Comparison of ENCODE assay signal across 9 mouse cellular contexts in genomic region chr13:74300925-74301606, GRCm38 (mm10). TPM values are rescaled to one million over a fixed set of nuclear protein-coding genes. Genes with fewer than 3 reads are reported as not detected.
DNase-seq lines count a peak whose midpoint lies in the region; ATAC-seq lines count a peak whose summit lies in the region.
"Had no signal": no experiment of that assay in that cellular context is flagged by ENCODE, and none has a peak within 500 bp of the region (broad histone marks: within the 10 kb centered on the region; RNA-seq: fewer than 3 reads in every experiment).

No protein-coding gene starts in this region.

- peak; percentile 98 for ATAC-seq in frontal cortex, adult (ENCODE audit: low TSS enrichment)
- ATAC-seq in hindbrain, embryonic 14.5 days (ENCODE audit: low FRiP score) = peak; percentile 90

- H3K9ac ChIP-seq in hindbrain, embryonic 14.5 days = no peak overlapping the region

- H3K4me2 ChIP-seq in hindbrain, embryonic 14.5 days (replicated peaks) = no peak overlapping the region

- WGBS in hindbrain, embryonic 14.5 days = 46% methylated on average over 4 of the region's 4 CpGs

- H3K9me3 ChIP-seq in hindbrain, embryonic 14.5 days (ENCODE audit: control insufficient read depth, low read length) = no peaks in the 10 kb centered on the region

- no peak overlapping the region for H3K27ac ChIP-seq in hindbrain, embryonic 14.5 days
- H3K27ac ChIP-seq: macrophage had no signal

- peak; percentile 62 for DNase-seq in Muller cell, postnatal 12 days (ENCODE audit: inconsistent ontology term)
- DNase-seq in cerebellum, adult 9-10 months = peak; percentile 63
- DNase-seq in hindbrain, embryonic 14.5 days (ENCODE audit: low spot score) = peak; percentile 86
- peak; percentile 69 to 79 for DNase-seq in layer of hippocampus, postnatal 14 days (ENCODE audit: low spot score in 2 of 2)
- peak; percentile 83 for DNase-seq in lung, postnatal 10 days
- DNase-seq in ovary, postnatal 36 days (ENCODE audit: low spot score) = peak; percentile 67
- peak; percentile 30 to 45 for DNase-seq in thymus, postnatal 36 days

- H3K27me3 ChIP-seq in hindbrain, embryonic 14.5 days (ENCODE audit: control insufficient read depth, insufficient read depth, low read length) = no peaks in the 10 kb centered on the region

- H3K4me3 ChIP-seq in hindbrain, embryonic 14.5 days (replicated peaks; ENCODE audit: low read length) = no peak overlapping the region

- peaks cover 47% of the 10 kb centered on the region for H3K36me3 ChIP-seq in hindbrain, embryonic 14.5 days (replicated peaks; ENCODE audit: control insufficient read depth, insufficient read depth)

- no peaks in the 10 kb centered on the region for H3K4me1 ChIP-seq in hindbrain, embryonic 14.5 days (replicated peaks; ENCODE audit: control insufficient read depth, insufficient read depth, low read length)

RNA-seq across cellular contexts. Expression of gene Ahrr, which starts 8.9 kb away (rescaled TPM):
- polyA plus RNA-seq in hindbrain, embryonic 14.5 days (2014; fragmentation: Nextera tagmentation; extraction: Ambion mirVana) = 0.51 and 0.52 TPM in 2 replicates
- under 1 TPM; 0.85 to 0.93 TPM for total RNA-seq in layer of hippocampus, postnatal 14 days (2021)

RNA-seq across cellular contexts. Expression of gene Pdcd6, which starts 16.3 kb away (rescaled TPM):
- polyA plus RNA-seq in hindbrain, embryonic 14.5 days (2014; fragmentation: Nextera tagmentation; extraction: Ambion mirVana) = 126 and 138 TPM in 2 replicates
- total RNA-seq in layer of hippocampus, postnatal 14 days (2021) = 10 to 100 TPM; 72.6 to 73.5 TPM

RNA-seq across cellular contexts. Expression of gene Sdha, which starts 49.0 kb away (rescaled TPM):
- polyA plus RNA-seq in hindbrain, embryonic 14.5 days (2014; fragmentation: Nextera tagmentation; extraction: Ambion mirVana) = 195 and 217 TPM in 2 replicates
- total RNA-seq in layer of hippocampus, postnatal 14 days (2021) = 100 to 1,000 TPM; 280 to 283 TPM

RNA-seq across cellular contexts. Expression of gene Ccdc127, which starts 49.0 kb away (rescaled TPM):
- 46.2 and 46.8 TPM in 2 replicates for polyA plus RNA-seq in hindbrain, embryonic 14.5 days (2014; fragmentation: Nextera tagmentation; extraction: Ambion mirVana)
- 10 to 100 TPM; 63.4 to 74.2 TPM for total RNA-seq in layer of hippocampus, postnatal 14 days (2021)
